Comparison of ENCODE assay signal across 13 mouse cellular contexts in genomic region chr4:148490502-148490901, GRCm38 (mm10). TPM values are rescaled to one million over a fixed set of nuclear protein-coding genes. Genes with fewer than 3 reads are reported as not detected.
DNase-seq lines count a peak whose midpoint lies in the region; ATAC-seq and TF ChIP-seq lines count a peak whose summit lies in the region.
"Had no signal": no experiment of that assay in that cellular context is flagged by ENCODE, and none has a peak within 500 bp of the region (broad histone marks: within the 10 kb centered on the region; RNA-seq: fewer than 3 reads in every experiment).

No protein-coding gene starts in this region.

- H3K4me3 ChIP-seq in forebrain, postnatal 0 days (ENCODE audit: low read depth, low read length) = no peak overlapping the region
- H3K4me3 ChIP-seq in forebrain, embryonic 10.5 days = no peak overlapping the region
- H3K4me3 ChIP-seq: midbrain, embryonic 10.5 days had no signal

- peaks cover 59% of the 10 kb centered on the region for H3K36me3 ChIP-seq in forebrain, postnatal 0 days (ENCODE audit: insufficient read depth)
- peaks cover 96% of the 10 kb centered on the region for H3K36me3 ChIP-seq in forebrain, embryonic 10.5 days (replicated peaks)

- peak; percentile 65 for ATAC-seq in forebrain, postnatal 0 days

- TF ChIP-seq CTCF in forebrain, postnatal 0 days (IDR thresholded peaks at IDR 0.05; ENCODE audit: low read depth) = no peak

- peak; percentile 46 for DNase-seq in forebrain, postnatal 0 days
- no peak for DNase-seq in forebrain, embryonic 10.5 days (ENCODE audit: extremely low spot score, low spot score)
- peak; percentile 58 for DNase-seq in kidney, adult 18-20 months
- DNase-seq in kidney, adult 9 months = no peak
- DNase-seq in NIH3T3 (ENCODE audit: low read depth) = peak; percentile 50
- peak; percentile 54 to 73 for DNase-seq in kidney, postnatal 25 days
- no peak for DNase-seq in thymus, adult 18-20 months
- DNase-seq in embryo, embryonic 9.5 days (ENCODE audit: extremely low spot score) = no peak
- DNase-seq: layer of hippocampus, postnatal 36 days; right cerebral cortex, adult 18-20 months; thymus, postnatal 4 days had no signal

- H3K27me3 ChIP-seq in forebrain, postnatal 0 days (ENCODE audit: insufficient read depth, low read length) = no peaks in the 10 kb centered on the region
- H3K27me3 ChIP-seq in forebrain, embryonic 10.5 days (ENCODE audit: poor library complexity, severe bottlenecking) = no peaks in the 10 kb centered on the region

- H3K9me3 ChIP-seq in forebrain, postnatal 0 days (ENCODE audit: low read length) = no peaks in the 10 kb centered on the region
- no peaks in the 10 kb centered on the region for H3K9me3 ChIP-seq in forebrain, embryonic 10.5 days
- H3K9me3 ChIP-seq: midbrain, embryonic 10.5 days had no signal

- WGBS in forebrain, postnatal 0 days = 45% methylated on average over 6 of the region's 6 CpGs
- 94% methylated on average over 6 of the region's 6 CpGs for WGBS in forebrain, embryonic 10.5 days

- H3K4me2 ChIP-seq in forebrain, postnatal 0 days (ENCODE audit: low read depth) = no peak overlapping the region
- H3K4me2 ChIP-seq: liver, embryonic 11.5 days had no signal

- H3K9ac ChIP-seq in forebrain, postnatal 0 days = no peak overlapping the region

- 0 out of 2 replicates have a peak overlapping the region, but pooled peaks have one; percentile 16 for H3K27ac ChIP-seq in forebrain, postnatal 0 days (ENCODE audit: low read depth, low read length)
- H3K27ac ChIP-seq in forebrain, embryonic 10.5 days = no peak overlapping the region
- H3K27ac ChIP-seq: midbrain, embryonic 10.5 days had no signal

- H3K4me1 ChIP-seq in forebrain, postnatal 0 days (ENCODE audit: insufficient read depth) = 0 out of 2 replicates have a peak, but pooled peaks cover 5% of the 10 kb centered on the region
- no peaks in the 10 kb centered on the region for H3K4me1 ChIP-seq in forebrain, embryonic 10.5 days
- H3K4me1 ChIP-seq: midbrain, embryonic 10.5 days had no signal

RNA-seq across cellular contexts. Expression of gene Angptl7, which starts 9.8 kb away (rescaled TPM):
- total RNA-seq in forebrain, postnatal 0 days (2014; rRNA removed) = 0.52 TPM in 1 of 2 replicates, not detected in the other
- 0.21 and 0.33 TPM in 2 replicates for polyA plus RNA-seq in forebrain, postnatal 0 days (2015; fragmentation: Nextera tagmentation; extraction: Ambion mirVana)
- polyA plus RNA-seq in forebrain, embryonic 10.5 days (2016; fragmentation: Nextera tagmentation; extraction: Ambion mirVana) = 0.18 and 0.29 TPM in 2 replicates

RNA-seq across cellular contexts. Expression of gene Mtor, which starts 42.1 kb away (rescaled TPM):
- 35.2 and 43.6 TPM in 2 replicates for total RNA-seq in forebrain, postnatal 0 days (2014; rRNA removed)
- polyA plus RNA-seq in forebrain, postnatal 0 days (2015; fragmentation: Nextera tagmentation; extraction: Ambion mirVana) = 27.7 and 28.0 TPM in 2 replicates
- 23.3 and 27.0 TPM in 2 replicates for polyA plus RNA-seq in forebrain, embryonic 10.5 days (2016; fragmentation: Nextera tagmentation; extraction: Ambion mirVana)

RNA-seq across cellular contexts. Expression of gene Ubiad1, which starts 45.9 kb away (rescaled TPM):
- 13.6 and 18.7 TPM in 2 replicates for total RNA-seq in forebrain, postnatal 0 days (2014; rRNA removed)
- 11.7 and 12.2 TPM in 2 replicates for polyA plus RNA-seq in forebrain, postnatal 0 days (2015; fragmentation: Nextera tagmentation; extraction: Ambion mirVana)
- polyA plus RNA-seq in forebrain, embryonic 10.5 days (2016; fragmentation: Nextera tagmentation; extraction: Ambion mirVana) = 27.1 and 27.3 TPM in 2 replicates

Comparison
In these comparisons a context has a peak if more than half of its experiments do, and no peak if none do; other contexts are left out.
1. DNase-seq: peak in forebrain, postnatal 0 days (single experiment), kidney, adult 18-20 months (single experiment), NIH3T3 (single experiment) and kidney, postnatal 25 days (2 of 2); none in forebrain, embryonic 10.5 days (single experiment), kidney, adult 9 months (single experiment), thymus, adult 18-20 months (0 of 2) and embryo, embryonic 9.5 days (single experiment).